Mouse (Mus musculus): ENCODE data around the gene Gm9837. TPM values are rescaled to one million over a fixed set of nuclear protein-coding genes. Genes with fewer than 3 reads are reported as not detected.

Gene Gm9837
- total RNA-seq, 2 experiments from 2014 or later = not detected

GRCm38 (mm10) chr11:53486822-53487594 lies 16.7 kb upstream of the Gm9837 start:
- DNase-seq (ENCODE audit: low spot score in 2 of 2) = no peak

DNA sequence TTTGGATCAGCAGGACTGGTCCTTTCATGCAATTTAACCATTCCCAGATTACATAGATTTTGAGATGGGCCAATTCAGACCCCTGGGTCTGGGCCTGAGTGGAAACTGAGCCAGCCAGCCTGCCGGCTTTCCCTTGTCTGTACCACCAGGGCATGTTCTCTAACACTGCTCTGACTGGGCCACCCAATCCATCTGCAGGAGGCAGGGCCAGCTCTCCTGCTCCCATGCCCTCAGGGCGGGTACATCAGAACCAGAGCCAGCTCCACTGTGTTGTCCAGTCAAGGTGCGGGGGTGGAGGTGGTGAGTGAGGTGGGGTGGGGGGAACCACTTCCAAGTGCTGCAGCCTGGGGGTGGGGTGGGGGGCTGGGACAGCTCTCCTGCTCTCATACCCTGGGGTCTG lies 16.1 kb upstream of the Gm9837 start:
- no peak for DNase-seq (ENCODE audit: low spot score in 2 of 2)

- DNase-seq (ENCODE audit: low spot score in 2 of 2) = no peak
Observed at GRCm38 (mm10) chr11:53485719-53486118, 15.4 kb upstream of the Gm9837 start.

DNA sequence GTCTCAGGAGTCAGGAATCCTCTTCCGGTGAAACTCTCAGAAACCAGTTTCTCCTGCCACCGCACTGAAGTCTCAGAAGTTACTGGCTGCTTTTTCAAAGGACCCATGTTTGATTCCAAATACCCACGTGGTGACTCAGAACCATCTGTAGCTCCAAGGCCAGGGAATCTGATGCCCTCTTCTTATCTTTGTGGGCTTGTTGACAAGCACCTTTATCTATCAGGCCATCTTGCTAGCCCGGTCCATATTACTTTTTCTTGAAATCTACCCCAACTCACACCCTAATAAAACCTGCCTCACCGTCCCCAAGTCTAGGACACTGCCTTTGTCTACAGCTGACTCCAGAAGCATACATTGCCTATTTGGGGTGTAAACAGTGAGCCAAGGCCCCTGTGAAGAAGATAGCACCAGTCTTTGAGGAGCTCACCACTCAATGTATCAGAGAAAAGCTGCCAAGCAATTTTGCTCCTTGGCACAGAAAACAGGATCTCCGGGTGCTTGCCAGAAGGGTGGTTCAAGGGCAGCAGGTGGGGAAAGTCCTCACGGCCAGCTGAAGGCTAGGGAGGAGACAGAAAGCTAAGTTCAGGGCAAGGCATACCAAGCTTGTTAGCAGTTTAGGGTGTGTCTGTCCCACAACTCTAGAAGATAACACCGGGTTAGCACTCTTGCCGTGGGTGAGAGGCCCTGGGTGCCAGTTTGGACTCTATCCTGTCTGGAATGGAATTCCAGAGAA lies 13.0 kb upstream of the Gm9837 start:
- no peak for DNase-seq (ENCODE audit: low spot score in 2 of 2)

DNA sequence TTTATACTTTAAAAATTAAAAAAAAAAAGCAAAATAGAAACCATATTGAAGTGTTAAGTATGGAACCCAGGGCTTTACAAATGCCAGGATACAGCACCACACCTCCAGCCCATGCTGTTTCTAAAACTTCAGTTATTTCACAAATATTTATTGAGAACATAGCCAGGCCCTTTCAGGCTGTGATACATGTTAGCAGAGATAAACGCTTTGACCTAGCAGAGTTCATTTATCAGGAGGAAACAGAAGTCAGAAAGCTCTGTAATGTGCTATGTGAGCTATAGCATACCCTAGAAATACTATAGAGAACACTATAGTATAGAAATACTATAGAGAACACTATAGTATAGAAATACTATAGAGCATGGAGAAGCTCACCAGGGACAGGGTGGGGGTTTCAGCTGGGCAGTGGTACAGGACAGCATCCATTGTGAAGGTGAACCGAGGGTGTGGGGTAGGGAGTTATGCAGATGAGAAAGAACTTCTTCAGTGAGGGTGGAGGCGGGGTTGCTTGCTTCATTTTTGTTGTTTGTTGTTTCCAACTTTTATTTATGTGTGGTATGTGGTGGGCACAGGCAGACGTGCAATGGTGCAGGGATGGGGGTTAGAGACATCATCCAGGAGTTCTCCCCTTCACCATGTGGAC lies 10.9 kb upstream of the Gm9837 start:
- no peak for DNase-seq (ENCODE audit: low spot score in 2 of 2)

DNA sequence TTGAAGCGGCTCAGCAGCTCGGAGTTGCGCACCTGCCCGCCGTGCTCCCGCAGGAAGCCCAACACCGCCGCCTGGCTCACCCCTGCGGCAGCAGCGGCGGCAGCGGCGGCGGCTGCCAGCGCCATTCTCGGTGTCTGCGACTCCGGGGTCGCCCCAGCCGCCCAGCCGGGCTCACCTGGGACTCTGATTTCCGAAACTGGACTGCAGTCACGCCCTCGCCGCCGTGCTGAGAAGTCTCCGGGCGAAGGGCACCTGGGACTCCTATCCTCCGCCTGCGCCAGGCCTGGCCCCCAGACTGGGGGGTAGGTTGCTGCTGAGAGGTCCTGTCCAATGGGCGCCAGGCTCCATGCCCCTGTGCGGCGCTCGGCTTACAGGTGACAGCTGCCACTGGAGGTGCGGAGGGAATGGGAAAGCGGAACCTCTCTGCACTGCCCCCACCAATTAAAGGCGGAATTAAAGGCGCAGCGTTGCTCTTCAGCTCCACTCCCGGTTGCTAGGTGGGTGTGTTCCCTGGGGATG lies 9.6 kb upstream of the Gm9837 start, which contains the start of the genes Gm9945 and Sowaha:
Gene Gm9945, plus strand, starts transcription at position 384 of the 519 bp plus-strand sequence.
Gene Sowaha, minus strand, starts transcription at position 492 of the 519 bp plus-strand sequence.
- peak; percentile 60 to 74 for DNase-seq (ENCODE audit: low spot score in 2 of 2)

- peak in 1 of 2 experiments; percentile 60 for DNase-seq (ENCODE audit: low spot score in 2 of 2)
Observed at GRCm38 (mm10) chr11:53479171-53479782, 9.0 kb upstream of the Gm9837 start.

DNA sequence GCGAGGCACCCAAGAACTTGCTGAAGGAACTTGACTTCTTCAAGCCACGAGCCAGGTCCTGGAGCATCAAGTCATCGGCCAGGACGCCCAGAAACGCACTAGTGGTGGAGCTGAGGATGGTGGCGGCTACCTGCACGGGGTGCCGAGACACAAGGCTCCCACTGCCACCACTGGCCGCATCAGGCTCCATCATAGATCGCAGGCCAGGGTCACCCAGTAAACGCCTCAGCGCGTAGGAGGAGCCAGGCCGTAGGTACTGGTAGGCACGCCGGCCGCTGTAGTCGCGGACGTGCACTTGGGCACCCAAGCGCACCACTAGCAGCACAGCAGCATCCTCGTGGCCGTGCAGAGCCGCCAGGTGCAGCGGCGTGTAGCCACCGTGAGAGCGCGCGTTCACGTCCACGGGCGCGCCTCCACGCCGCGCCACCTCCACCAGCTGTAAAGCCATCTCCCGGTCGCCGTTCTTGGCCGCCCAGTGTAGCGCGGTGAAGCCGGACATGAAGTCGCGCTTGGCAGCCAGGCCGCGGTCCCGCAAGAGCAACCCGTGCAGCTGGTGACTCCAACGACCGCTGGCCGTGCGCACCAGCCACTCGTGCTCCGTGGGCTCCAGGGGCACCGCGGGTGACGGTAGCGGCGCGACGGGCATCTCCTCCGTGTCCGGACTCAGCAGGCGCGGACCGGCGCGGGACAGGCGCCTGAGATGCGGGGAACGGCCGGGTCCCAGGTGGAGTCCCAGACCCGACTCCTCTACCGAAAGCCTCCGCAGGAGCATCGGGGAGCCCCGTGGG lies 8.3 kb upstream of the Gm9837 start:
- peak in 1 of 2 experiments; percentile 45 for DNase-seq (ENCODE audit: low spot score in 2 of 2)

DNA sequence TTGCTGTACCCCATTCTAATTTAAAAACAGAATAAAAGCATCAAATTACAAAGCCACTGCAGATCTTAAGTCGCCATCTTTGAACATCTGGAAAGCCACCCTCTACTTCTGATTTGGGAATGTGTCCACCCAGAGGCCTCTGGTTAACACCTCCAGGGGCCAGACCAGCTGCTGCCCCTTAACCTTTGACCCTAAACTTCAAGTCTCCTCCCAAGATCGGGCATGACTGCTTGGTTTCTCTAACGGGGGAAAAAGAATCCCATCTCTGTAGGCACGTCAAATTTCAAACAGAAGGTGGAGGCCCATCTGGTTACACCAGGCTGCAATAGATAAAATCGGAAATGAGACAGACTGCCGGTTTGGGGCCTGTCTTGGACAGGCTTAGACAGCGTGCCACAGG lies 7.6 kb upstream of the Gm9837 start:
- DNase-seq (ENCODE audit: low spot score in 2 of 2) = no peak

GRCm38 (mm10) chr11:53475620-53476019 lies 5.3 kb upstream of the Gm9837 start:
- DNase-seq (ENCODE audit: low spot score in 2 of 2) = peak in 1 of 2 experiments; percentile 18

GRCm38 (mm10) chr11:53472709-53473108 lies 2.4 kb upstream of the Gm9837 start:
- no peak for DNase-seq (ENCODE audit: low spot score in 2 of 2)

DNA sequence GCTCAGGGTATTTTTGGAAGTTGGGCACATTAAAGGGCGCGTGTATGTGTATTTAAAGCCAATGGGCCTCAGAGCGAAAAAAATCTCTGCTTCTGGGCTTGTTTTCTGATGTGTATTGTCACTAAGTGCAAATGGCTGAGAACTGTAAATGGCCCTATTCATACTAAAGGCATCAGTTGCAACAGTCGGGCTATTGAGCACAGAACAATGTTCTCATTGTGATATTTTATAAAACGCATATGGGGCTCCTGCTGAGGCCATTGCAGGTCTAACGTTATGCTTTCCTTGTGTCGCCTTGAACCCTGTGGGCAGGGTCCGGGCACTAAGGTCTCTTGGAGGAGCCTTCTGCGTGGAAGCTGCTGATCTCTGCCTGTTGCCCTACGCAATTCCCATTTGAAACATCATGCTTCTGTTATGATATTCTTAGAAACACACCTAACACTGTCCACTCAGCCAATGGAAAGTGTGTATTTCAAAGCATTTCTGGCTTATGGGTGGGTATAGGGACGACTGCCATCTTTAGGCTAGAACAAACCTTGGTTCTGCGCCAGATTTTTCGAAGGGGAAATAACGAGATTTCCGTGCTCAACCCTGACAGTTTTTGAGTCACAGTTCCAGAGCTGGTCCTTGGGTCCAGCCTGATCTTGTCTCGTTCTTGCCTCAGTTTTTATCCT lies 848 bp downstream of the Gm9837 start:
- DNase-seq (ENCODE audit: low spot score in 2 of 2) = peak in 1 of 2 experiments; percentile 57

DNA sequence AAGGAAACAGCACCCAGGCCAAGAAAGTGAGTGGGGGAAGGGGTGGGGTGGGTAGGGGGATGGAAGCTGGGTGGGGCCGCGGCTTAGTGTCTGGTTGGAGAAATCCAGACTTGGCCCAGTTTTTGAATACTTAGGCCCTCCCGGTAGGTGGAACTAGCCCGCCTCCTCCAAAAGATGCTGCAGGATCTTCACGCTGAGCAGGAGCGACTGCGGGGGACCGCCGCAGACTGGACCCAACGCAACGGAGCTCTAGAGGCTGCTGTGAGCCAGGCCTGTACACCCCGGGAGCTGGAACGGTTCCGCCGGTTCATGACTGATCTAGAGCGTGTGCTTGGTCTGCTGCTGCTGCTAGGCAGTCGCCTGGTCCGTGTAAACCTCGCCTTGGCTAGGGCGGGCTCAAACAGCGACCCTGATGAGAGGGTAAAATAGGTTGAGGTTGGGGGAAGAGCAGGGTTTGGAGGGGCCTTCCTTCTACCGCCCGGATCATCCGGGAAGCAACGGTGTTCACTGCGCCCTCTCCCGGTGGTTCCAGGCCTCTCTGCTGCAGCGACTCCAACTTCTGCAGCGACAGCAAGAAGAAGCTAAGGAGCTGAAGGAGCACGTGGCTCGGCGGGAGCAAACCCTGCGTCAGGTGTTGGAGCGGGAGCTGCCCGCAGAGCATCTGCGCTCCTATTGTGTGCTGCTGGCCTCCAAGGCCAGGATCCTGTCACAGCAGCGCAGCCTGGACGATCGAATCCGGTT lies 3.9 kb downstream of the Gm9837 start:
- DNase-seq (ENCODE audit: low spot score in 2 of 2) = peak; percentile 86 to 89

GRCm38 (mm10) chr11:53463551-53464424 lies 6.5 kb downstream of the Gm9837 start:
- DNase-seq (ENCODE audit: low spot score in 2 of 2) = peak; percentile 69 to 77

GRCm38 (mm10) chr11:53461727-53462126 lies 8.6 kb downstream of the Gm9837 start:
- no peak for DNase-seq (ENCODE audit: low spot score in 2 of 2)

DNA sequence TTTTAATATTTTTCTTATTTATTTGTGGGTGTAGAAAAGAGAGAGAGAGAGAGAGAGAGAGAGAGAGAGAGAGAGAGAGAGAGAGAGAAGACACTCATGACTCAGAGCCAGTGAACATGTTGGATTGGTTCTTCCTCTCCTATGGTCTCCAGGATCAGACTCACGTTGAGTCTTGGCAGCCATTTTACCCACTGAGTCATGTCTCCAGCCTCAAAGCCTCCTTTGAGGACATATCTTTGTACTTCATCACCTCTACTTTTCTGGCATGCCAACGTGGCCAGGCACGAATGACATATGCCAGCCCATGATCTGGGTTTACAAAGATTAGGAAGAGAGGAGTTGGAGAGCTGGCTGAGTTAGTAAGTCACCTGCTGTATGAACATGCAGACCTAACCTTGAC lies 10.1 kb downstream of the Gm9837 start:
- no peak for DNase-seq (ENCODE audit: low spot score in 2 of 2)

DNA sequence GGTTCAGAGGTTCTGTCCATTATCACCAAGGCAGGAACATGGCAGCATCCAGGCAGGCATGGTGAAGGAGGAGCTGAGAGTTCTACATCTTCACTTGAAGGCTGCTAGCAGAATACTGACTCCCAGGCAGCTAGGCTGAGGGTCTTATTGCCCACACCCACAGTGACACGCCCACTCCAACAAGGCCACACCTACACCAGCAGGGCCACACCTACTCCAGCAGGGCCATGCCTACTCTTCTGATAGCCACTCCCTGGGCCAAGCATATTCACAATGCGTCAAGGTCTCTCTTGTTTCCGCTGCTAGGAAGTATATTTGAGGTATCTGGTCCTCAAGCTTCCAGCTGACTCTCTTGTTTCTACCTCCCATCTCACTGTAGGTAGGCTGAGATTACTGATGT lies 11.3 kb downstream of the Gm9837 start:
- DNase-seq (ENCODE audit: low spot score in 2 of 2) = no peak

GRCm38 (mm10) chr11:53457372-53457954 lies 12.8 kb downstream of the Gm9837 start:
- no peak for DNase-seq (ENCODE audit: low spot score in 2 of 2)

Measured in left cerebral cortex, adult 18-20 months (tissue).